Mouse (Mus musculus): ENCODE measurements around the gene Zfp872. TPM values are rescaled to one million over a fixed set of nuclear protein-coding genes. Genes with fewer than 3 reads are reported as not detected.
"Not testable (repeated sequence)": the region's sequence is repeated elsewhere in the genome, so short reads cannot be mapped to it uniquely, and the experiment has no call there.

Gene Zfp872
- total RNA-seq (2021), result under 1 TPM; 0.12 TPM
- long read RNA-seq, experiment 1, result 0 reads
- long read RNA-seq, experiment 2, result 0 reads

DNA sequence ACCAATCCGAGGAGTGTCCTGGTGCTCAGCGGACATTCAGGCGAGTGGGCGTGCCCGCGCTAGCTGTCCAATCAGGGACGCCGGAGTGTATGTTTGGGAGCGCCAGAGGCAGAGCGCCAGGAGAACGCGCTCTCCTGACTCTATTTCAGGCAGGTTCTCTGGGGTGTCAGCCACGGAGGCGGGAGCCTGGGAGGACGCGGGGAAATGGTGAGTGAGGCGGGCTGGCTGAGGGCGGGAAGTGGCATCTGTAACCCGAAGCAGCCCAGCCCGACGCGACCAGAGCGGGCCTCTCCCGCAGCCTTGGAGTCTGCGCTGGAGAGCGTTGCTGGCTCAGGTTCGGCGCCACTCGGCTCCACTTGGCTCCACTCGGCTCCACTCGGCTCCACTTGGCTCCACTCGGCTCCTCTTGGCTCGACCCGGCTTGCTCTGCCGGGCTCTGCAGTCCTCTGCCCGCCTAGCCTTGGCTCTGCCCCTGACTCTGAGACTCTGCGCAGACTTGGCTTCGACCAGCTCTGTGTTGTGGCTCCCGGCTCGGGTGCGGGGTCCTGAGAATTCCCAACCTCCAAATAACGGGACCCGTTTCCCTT, at the start of gene Zfp872:
Gene Zfp872, plus strand, starts transcription at position 66 of the 587 bp plus-strand sequence.
- DNase-seq (ENCODE audit: low spot score in 2 of 2), result peak; percentile 29 to 33

DNA sequence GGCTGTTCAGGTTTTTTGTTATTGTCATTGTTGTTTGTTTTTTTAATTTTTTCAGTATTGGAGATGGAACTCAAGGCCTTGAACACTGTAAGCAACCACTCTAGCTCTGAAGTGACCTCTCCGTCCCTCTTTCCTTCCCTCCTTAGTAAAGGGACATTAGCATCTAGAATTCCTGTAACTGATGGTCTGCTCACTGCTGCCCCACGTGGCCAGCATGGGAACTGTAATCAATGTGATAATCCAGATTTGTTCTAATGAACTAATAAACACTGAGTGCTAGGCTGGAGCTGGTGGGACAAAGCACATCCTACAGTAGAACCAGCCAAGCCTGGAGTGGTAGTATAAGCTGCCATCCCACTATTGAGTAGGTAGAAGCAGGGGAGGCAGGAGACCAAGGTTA, 49.4 kb upstream of the Zfp872 start:
- no peak for DNase-seq (ENCODE audit: low spot score in 2 of 2)

DNA sequence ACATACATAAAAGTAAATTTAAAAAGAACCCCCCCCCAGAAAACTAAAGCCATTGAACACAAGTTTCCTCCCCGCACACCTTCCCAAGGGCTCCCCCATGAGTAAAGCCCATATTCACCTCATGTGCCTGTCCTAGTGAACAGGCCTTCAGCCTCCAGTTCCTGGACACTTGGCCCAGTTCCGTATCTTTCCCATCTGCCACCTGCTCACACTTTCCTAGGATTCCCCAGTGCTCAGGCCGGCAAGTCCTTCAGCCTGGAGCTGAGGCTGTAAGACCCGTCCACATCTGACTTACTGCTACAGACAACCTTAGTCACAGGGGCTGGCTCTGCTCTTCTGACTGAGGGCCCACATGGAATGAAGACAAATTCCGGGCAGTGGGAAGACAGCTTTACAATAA, 48.1 kb upstream of the Zfp872 start:
- DNase-seq (ENCODE audit: low spot score in 2 of 2), result no peak

DNA sequence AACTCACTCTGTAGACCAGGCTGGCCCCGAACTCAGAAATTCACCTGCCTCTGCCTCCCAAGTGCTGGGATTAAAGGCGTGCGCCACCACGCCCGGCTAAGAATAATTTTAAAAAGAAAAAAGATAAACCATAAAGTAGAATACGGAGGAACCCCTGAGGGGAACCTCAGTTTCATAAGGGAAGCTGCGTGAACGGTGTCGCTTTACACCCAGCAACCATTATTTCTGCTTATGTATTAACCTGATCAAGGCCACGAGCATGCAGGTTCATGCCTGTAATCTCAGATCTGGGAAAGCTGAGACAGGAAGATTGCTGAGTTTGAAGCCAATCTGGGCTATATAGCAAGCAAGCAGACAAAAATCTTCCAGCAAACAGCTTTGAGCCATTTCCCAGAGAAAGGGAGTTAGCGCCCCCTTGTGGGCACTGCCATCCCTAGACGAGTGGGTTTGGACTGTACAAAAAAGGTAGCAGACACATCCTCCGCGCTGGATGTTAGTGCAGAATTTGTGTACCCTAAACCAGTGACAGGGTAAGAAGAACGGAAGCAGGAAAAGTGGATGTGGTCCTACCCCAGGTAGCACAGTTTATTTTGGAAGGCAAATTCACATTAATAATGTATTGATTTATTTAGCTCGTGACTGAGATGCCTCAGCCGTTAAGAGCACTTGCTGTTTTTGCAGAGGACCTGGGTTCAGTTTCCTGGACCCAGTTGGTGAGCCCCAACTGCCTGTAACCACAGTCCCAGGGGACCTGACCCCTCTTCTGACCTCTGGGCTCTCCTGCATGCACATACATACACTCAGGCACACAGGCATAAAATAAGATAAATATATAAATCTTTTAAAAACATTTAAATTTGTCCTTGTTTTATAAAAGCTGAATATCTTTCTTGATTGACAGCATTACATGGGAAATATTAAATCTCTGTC, 44.5 kb upstream of the Zfp872 start:
- DNase-seq (ENCODE audit: low spot score in 2 of 2), result peak; percentile 85 to 87

DNA sequence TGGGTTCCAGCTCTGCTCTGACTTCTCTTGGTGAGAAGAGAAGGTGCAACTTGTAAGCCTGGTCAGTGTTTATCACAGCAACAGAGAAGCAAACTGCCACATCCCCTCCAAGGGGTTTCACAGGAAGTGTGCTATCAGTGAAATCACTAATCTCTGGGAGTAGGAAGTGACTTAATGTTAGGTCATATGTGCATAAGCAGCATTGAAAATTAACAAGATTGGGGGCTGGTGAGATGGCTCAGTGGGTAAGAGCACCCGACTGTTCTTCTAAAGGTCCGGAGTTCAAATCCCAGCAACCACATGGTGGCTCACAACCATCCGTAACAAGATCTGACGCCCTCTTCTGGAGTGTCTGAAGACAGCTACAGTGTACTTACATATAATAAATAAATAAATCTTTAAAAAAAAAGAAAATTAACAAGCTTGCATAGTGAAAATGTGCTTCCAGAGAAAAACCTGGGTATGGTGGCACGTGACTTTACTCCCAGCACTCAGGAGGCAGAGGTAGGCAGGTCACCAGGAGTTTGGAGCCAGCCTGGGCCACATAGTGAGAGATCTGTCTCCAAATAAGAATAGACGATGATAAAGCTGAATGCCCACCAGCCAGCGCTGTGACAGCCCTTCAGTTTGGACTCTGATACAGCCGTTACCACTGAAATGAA, 43.5 kb upstream of the Zfp872 start:
- DNase-seq (ENCODE audit: low spot score in 2 of 2), result no peak

DNA sequence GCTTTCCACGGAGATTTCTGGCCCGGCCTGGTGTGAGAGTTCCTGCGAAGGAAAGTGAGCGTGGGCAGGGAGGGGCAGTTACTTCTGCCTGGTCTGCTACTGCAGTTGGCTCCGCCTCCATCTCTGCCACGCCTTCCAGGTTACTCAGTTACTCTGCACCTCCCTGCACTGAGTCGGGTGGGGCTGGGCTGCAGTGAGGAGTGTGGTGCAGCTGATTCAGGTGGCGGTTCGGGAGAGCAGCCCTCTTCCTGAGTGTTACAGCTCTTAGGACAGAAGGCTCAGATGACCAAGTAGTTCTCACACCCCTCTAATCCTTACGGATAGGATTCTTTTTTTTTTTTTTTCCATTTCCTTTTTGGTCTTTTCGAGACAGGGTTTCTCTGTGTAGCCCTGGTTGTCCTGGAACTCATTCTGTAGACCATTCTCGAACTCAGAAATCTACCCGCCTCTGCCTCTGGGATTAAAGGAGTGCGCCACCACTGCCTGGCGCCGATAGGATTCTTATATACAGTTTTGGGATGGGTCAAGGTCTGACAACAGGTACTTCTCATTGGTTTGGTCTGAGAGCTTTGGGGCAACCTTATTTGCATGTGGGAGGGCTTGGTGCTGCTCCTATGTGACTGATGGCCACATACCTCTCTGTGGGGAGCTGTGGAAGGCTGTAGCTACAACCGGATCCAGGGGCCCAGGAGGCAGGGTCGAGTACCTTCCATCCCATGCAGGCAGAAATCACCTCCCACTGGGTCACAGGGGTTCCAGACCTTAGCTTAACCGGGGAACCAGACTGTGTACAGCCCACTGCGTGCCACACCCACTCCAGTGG, 38.3 kb upstream of the Zfp872 start:
- no peak for DNase-seq (ENCODE audit: low spot score in 2 of 2)

DNA sequence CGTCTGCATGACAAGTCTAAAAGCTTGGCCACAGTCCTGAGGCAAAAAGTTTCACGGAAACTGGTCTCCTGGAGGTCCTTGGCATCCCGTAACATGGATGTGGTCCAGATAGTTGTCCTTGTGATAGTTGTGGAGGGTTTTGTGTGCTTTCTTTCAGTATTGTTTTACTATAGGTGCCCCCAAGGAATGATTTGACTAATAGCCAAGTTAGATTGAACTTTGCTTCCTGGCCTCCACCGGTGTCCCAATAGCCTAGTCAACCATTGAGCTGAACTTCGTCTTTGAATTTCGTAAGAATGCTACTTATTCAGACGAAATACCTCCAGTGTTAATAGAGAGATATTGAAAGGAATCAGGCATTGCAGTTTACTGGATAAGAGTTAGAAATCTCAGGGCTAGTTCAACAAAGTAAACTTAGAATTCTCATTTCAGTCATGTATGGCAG, 37.6 kb upstream of the Zfp872 start:
- not testable (repeated sequence) for DNase-seq (ENCODE audit: low spot score in 2 of 2)

DNA sequence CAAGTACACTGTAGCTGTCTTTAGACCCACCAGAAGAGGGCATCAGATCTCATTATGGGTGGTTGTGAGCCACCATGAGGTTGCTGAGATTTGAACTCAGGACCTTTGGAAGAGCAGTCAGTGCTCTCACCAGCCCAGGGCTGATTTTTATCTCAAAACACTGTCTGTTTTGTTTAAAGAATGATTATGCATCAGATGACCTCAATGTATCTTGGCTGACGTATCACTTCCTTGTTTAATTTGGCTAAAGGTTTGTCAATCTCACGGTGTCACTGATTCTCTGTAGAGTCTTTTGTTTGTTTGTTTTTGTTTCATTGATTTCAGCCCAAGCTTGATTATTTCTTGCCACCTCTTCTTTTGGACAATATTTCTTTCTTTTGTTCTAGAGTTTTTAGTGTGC, 36.9 kb upstream of the Zfp872 start:
- no peak for DNase-seq (ENCODE audit: low spot score in 2 of 2)

DNA sequence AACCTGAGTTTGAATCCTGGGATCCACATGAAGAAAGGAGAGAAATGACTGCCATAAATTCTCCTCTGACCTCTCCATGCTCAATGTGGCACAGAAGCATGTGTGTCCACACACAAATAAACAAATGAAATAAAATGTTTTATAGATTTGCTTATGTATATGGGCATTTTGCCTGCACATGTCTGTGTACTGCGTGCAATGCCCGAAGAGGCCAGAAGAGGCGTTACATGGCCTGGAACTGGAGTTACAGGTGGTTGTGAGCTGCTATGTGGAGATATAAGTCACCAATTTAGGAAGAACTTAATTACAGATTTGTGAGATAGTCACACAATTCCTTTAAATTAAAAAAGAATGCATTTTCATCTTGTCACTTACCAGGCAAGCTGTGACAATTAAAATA, 34.1 kb upstream of the Zfp872 start:
- no peak for DNase-seq (ENCODE audit: low spot score in 2 of 2)

DNA sequence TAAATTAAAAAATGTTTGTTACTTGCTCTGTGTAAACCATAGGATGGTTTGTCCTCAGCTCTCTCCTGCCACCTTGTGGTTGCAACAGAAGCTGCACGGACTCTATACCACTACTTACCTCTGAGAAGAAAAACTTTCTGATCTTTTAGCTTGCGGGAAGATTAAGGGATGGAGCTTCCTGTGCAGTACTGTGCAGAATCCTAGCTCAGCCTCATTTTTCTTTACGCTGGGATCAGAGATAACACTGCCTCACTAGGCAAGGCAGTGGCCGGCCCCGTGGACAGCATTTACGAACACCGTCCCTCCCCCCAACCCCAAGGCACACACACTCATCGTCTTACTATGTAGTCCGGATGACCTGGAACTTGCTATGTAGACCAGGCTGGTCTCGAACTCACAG, 32.3 kb upstream of the Zfp872 start:
- DNase-seq (ENCODE audit: low spot score in 2 of 2), result peak; percentile 54 to 80

DNA sequence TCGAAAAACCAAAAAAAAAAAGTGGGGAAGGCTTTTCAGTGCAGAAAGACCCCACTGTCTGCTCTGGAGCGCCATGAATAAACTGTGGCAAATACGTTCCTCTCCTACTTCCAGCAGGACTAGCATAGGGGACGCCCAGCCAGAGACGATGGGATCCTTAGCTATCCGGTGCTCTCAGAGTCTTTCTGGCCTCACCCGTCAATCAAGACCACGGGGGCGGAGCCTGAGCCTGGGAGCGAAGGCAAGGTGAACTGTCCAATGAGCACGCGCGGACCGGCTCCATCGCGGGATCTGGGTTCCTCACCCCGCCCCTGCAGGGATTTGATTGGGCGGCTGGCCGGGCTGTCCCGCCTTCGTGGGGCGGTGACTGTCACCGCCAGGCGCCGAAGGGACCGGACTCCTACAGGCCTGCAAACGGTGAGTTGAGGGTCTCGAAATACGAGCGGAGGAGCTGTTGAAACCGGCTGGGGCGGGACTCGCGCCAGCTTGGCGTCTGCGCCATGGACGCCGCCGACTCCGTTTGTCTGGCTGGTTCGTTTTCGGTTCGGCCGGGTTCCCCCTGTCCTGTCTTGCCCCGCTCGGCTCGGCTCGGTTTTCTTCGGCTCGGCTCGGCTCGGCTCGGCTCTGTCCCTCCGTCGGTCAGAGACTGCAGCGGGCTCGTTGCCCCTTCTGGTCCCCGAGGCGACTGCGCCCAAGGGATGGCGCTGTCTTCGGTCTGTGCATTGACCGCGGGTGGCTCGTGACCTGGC, 31.2 kb upstream of the Zfp872 start, which contains the start of gene Pigyl:
Gene Pigyl, plus strand, starts transcription at position 350 of the 749 bp plus-strand sequence.
- peak; percentile 98 to 99 for DNase-seq (ENCODE audit: low spot score in 2 of 2)

DNA sequence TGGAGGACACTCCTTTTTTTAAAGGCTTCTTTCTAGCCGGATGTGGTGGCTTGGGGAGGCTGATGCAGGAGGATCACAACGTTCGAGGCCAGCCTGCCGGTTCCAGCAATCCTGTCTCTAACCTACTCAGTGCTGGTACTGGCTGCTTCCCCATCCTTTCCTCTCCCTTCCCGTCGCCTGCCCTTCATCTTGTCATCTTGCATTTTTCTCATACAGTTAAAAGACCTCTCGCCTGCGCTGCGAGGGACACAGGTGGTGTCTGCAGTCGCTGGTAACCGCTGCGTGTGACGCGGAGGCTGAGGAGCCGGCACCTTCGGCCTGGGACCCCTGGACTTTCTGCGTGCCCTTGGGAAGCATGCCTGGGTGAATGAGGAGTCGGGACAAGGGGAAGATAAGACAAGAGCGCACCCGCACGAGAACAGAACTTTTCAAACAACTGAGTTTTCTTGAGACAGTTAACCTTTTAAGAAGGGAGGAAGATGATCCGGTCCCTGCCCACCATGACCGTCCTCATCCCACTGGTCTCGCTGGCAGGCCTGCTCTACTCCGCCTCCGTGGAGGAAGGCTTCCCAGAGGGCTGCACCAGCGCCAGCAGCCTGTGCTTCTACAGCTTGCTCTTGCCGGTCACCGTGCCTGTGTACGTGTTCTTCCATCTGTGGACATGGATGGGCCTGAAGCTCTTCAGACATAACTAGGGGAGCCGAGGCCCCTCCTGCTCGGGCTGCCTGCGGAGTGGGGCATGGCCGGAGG, 30.2 kb upstream of the Zfp872 start:
- DNase-seq (ENCODE audit: low spot score in 2 of 2), result no peak

DNA sequence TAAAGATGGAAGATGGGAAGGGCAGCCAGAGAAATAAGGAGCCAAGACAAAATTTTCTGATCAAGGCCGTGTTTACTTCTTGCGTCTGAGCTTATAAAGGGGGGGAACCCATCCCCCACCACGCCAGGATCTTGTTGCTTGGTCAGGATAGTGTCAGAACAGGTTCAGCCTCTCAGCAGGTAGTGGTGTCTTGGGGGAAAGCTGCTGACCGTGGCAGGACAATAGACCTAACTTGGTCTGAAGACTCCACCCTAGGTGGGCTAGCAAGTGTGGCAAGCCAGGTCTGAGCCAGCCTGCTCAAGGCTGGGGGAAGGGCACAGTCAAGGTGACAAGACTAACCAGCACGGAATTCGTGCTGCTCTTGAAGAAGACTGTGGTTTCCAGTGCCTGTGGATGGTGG, 26.6 kb upstream of the Zfp872 start:
- no peak for DNase-seq (ENCODE audit: low spot score in 2 of 2)

DNA sequence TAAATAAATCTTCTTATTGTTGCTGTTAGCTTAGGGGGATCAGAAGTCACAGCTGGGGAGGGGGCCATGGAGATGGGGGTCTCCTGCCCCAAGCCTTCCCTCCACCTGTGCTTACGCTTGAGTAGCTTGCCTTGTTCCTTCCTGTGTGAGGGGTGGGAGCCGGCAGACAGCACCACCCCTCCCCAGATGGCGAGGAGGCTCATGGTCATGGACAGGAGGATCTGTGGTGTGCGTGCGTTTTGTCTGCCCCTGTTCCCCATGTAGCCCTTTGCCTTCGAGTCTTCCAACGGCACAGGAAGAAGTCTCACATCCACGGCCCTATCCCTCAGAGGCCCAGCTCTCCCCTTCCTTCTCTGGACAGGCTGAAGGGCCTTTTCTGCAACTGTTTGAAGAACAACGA, 25.6 kb upstream of the Zfp872 start:
- no peak for DNase-seq (ENCODE audit: low spot score in 2 of 2)

DNA sequence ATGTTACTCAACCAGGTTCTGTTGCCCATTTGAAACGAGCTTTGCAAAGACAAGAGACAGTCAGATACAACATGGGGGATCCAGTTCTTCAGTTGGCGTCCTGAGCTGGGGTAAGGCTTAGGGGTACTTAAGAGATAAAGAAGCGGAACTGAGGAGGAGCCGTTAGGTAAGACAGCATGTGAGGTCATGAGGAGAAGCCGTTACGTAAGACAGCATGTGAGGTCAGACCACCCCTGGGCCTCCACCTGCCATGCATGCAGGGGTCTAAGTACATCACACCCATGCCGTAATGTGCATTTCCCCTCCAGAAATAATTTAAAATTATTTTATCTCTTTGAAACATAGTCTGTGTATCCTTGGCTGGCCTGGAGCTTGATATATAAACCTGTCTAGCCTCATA, 25.0 kb upstream of the Zfp872 start:
- no peak for DNase-seq (ENCODE audit: low spot score in 2 of 2)

DNA sequence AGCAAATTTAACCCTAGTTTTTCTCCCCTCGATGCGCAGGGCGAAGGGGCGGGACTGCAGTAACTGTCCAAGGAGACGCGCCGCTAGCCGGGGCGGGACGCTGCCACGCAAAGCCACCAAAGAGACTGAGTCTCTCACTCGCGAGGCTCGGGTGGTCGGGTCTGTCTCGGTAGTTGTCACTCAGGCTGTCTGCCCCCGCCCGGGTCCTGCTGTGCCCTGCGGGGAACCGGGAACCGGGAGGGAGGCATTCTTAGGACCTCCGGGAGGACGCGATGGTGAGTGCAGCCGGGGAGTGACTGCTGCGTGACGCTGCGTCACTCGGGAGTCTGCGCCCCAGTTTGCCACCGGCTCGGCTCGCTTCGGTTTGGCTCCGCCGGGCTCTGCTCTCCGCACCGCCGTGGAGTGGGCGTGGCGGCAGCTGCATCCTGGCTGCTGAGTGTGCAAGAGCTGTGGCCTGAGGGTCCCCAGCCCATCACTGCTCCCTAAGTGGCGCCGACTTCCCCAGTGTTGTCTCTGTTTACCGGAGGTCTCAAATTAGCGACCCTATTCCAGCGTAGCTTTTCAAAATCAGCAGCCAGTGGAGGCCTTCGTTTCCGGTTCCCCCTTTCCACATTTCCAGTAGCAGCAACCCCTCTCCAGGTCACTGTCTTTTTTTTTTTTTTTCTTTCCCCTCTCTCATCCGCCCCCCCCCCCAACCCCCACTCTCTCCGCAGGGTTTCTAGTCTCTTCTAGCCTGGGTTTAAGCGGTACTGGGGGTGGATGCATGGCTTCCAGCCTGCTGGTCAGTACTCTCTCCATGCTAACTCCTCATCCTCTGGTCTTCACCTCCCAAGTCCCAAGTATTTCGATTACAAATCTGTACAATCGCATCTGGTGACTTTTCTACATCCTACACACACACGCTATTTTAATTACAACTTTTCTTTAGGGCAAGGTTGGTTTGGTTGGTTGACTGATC, 22.9 kb upstream of the Zfp872 start:
- peak; percentile 34 to 49 for DNase-seq (ENCODE audit: low spot score in 2 of 2)

DNA sequence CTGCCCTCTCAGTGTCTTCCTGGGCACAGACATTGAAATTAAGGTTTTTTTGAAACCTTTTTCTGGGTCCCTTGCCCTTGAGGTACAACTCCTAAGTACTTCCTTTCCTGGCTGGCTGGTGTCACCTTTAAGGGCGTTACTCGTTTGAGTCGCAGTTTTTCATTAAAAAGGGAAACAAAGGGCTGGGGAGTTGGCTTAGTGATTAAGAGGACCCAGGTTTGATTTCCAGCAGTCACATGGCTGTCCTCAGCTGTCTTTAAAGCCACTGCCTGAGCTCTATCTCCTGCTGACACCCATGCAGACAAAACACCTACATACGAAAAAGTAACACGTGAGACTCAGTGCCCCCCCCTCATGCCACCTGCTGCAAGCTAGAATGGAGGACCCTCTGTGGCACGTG, 21.9 kb upstream of the Zfp872 start:
- DNase-seq (ENCODE audit: low spot score in 2 of 2), result no peak

DNA sequence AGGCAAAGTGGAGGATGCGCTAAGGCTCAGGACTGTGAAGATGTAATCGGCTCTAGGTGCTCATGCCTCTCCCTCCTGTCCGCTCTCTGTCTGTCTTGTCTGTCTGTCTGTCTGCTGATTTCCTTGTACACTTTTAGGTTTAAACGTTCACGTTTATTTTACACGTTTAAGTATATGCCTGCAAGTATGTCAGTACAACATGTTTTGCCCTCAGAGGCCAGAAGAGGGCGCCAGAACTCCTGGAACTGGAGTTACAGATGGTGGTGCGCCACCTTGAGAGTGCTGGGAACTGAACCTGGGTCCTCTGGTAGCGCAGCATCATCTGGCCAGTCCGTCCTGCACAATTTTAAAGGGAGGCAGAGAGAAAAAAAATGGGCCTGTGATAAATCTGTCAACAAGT, 21.2 kb upstream of the Zfp872 start:
- no peak for DNase-seq (ENCODE audit: low spot score in 2 of 2)
